Mouse (Mus musculus) stomach, postnatal 0 days (tissue): Measurements from ENCODE around the gene Ass1. TPM values are rescaled to one million over a fixed set of nuclear protein-coding genes. Genes with fewer than 3 reads are reported as not detected.

Experiments used
- ATAC-seq: fragments of 200-750 bp; cut with Nextera tagmentation; 2 replicates; pipeline ENCODE4 v1.8.0; 2017; ENCODE audit not compliant: low FRiP score, low TSS enrichment
- DNase-seq: peaks from one replicate; pipeline ENCODE4 v3.0.0-alpha.2; 2016; ENCODE audit warnings: low spot score
- H3K27ac ChIP-seq: fragments of 300-500 bp; sonication (generic); replicated peaks from 2 replicates; pipeline ENCODE4 v1.5.1; 2014; ENCODE audit warnings: mild to moderate bottlenecking, control low read depth
- H3K27me3 ChIP-seq: fragments of 300-500 bp; sonication (generic); 2 replicates; pipeline ENCODE4 v1.6.1; 2014; ENCODE audit warnings: low read length; ENCODE audit not compliant: control insufficient read depth, insufficient read depth
- H3K36me3 ChIP-seq: fragments of 300-500 bp; sonication (generic); 2 replicates; pipeline ENCODE4 v1.6.1; 2014; ENCODE audit warnings: low read length, mixed read lengths; ENCODE audit not compliant: control insufficient read depth, insufficient read depth
- H3K4me1 ChIP-seq: fragments of 300-500 bp; sonication (generic); replicated peaks from 2 replicates; pipeline ENCODE4 v1.6.1; 2014; ENCODE audit warnings: antibody characterized with exemption; ENCODE audit not compliant: control insufficient read depth, insufficient read depth
- H3K4me2 ChIP-seq: fragments of 300-500 bp; sonication (generic); replicated peaks from 2 replicates; pipeline ENCODE4 v1.6.1; 2014; ENCODE audit warnings: low read depth, mild to moderate bottlenecking, control low read depth, moderate library complexity
- H3K4me3 ChIP-seq: fragments of 300-500 bp; sonication (generic); 2 replicates; pipeline ENCODE4 v1.5.1; 2014; ENCODE audit warnings: low read depth, low read length, control low read depth
- H3K9ac ChIP-seq: fragments of 300-500 bp; sonication (generic); 2 replicates; pipeline ENCODE4 v1.6.1; 2014; ENCODE audit warnings: mild to moderate bottlenecking, low read length, control low read depth, mixed read lengths
- H3K9me3 ChIP-seq: fragments of 300-500 bp; sonication (generic); 2 replicates; pipeline ENCODE4 v1.6.1; 2016; ENCODE audit warnings: low read length; ENCODE audit not compliant: control insufficient read depth
- CTCF ChIP-seq: IDR thresholded peaks from 2 replicates; pipeline ENCODE4 v1.5.1; 2016; ENCODE audit warnings: antibody characterized with exemption, low read depth, mild to moderate bottlenecking, moderate library complexity
- EP300 ChIP-seq: optimal IDR thresholded peaks from 2 replicates; pipeline ENCODE3; 2016; ENCODE audit warnings: antibody characterized with exemption
- WGBS: fragments of 180-500 bp; shearing (Covaris S2); extraction: QIAGEN DNeasy Blood & Tissue Kit; methylation state at CpG from one replicate; pipeline ENCODE4 v1.1.7; 2014; 5-methylcytosine and 5-hydroxymethylcytosine counted together
- polyA plus RNA-seq: library from polyadenylated mRNA; unstranded; fragments of >200 nt; fragmentation: Nextera tagmentation; extraction: Ambion mirVana; gene quantifications from 2 replicates; pipeline ENCODE4 v1.2.1, GENCODE M21; 2015

Ass1 gene
- polyA plus RNA-seq, 1 experiment from 2014 or later = 34.3 TPM

DNA sequence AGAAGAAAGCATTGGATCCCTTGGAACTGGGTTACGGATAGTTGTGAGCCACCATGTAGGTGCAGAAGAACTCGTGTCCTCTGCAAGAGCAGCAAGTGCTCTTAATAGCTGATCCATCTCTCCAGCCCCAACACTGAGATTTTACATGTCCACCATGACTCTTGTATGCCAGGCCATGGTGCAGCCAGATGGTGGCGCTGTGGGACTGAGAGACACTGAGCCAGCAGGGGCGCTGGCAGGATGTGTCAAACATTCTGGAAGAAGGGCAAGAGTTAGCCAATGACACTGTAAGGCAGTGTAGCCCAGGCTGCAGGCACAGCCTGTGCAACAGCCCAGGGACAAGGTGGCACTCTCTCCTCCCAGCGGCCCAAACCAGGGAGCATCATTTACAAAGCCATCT, 14.2 kb downstream of the Ass1 start:
- no peaks in the 10 kb centered on the region for H3K9me3 ChIP-seq
- DNase-seq = peak; percentile 79
- no peaks in the 10 kb centered on the region for H3K27me3 ChIP-seq
- H3K27ac ChIP-seq = no peak overlapping the region
- no peak overlapping the region for H3K4me2 ChIP-seq
- WGBS = 37% methylated on average over 5 of the region's 5 CpGs
- H3K36me3 ChIP-seq = no peaks in the 10 kb centered on the region; the same call in 1 of the 2 replicates
- H3K4me1 ChIP-seq = no peaks in the 10 kb centered on the region
- no peak overlapping the region for H3K4me3 ChIP-seq
- ATAC-seq = 0 out of 2 replicates have a peak, but pooled peaks have one; percentile 11
- TF ChIP-seq EP300 (no peak), CTCF (peak; percentile 97)
- no peak overlapping the region for H3K9ac ChIP-seq

DNA sequence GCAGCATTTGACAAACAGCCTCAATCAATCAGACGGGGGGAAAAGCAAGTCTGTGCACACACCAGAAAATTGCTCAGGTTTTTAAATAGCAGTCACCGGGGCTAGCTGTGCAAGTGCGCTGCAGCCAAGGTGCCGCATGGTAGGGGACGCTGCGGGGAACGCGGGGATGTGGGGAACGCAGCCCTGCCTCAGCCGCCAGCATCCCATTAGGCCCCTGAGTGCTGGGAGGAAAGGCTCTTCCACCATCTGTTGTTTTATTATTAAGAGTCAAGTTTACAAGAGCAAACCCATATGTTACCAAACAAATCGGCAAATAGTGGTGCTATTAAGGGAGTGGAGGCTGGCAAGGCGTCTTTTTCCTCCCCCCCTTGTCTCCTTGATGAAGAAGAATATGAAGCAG, 19.2 kb downstream of the Ass1 start:
- no peaks in the 10 kb centered on the region; the same call in 1 of the 2 replicates for H3K36me3 ChIP-seq
- H3K4me3 ChIP-seq = no peak overlapping the region
- no peak for ATAC-seq
- no peak overlapping the region for H3K4me2 ChIP-seq
- no peak for TF ChIP-seq EP300
- no peak for TF ChIP-seq CTCF
- H3K4me1 ChIP-seq = no peaks in the 10 kb centered on the region
- H3K27me3 ChIP-seq = no peaks in the 10 kb centered on the region
- no peaks in the 10 kb centered on the region for H3K9me3 ChIP-seq
- no peak for DNase-seq
- H3K27ac ChIP-seq = no peak overlapping the region
- 51% methylated on average over 12 of the region's 12 CpGs for WGBS
- no peak overlapping the region for H3K9ac ChIP-seq

DNA sequence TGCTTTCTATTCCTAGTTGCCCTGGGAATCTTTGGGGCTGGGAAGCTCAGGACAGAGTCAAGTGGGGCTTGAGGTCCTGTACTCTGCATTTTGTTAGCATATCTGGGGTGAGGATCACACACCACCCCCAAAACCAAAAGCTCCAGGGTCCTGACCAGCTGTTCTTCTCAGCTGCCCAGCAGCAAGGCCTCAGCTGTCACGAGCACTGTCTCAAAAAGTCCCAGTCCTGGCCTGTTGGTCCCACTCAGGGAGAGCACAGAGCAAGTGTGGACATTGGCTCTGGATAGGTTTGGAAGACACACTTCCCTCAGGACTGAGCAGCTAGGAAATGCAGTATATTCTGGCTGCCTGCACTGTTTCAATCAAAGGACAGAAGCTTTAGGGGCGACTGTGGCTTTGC, 20.5 kb downstream of the Ass1 start:
- 82% methylated on average over 2 of the region's 2 CpGs for WGBS

DNA sequence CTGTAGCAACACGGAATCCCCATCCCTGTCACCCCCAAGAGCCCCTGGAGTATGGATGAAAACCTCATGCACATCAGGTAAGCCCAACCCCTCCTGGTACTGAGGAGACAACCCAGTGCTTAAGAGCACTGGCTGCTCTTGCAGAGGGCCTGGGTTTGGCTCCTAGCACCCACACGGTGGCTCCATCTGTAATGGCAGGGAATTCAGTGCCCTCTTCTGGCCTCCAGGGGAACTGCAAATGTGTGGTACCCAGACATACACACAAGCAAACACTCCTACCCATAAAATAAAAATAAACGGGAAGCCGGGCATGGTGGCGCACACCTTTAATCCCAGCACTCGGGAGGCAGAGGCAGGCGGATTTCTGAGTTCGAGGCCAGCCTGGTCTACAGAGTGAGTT, 22.3 kb downstream of the Ass1 start:
- 95% methylated on average over 8 of the region's 8 CpGs for WGBS
- peak; percentile 35 for TF ChIP-seq CTCF
- TF ChIP-seq EP300 = no peak
- no peak for ATAC-seq

More for the DNA sequence above, 20.5 kb downstream of the Ass1 start:
- Histone ChIP-seq H3K27ac (no peak overlapping the region), H3K4me3 (no peak overlapping the region), H3K4me2 (no peak overlapping the region), H3K9ac (no peak overlapping the region), H3K4me1 (no peaks in the 10 kb centered on the region), H3K27me3 (no peaks in the 10 kb centered on the region), H3K36me3 (no peaks in the 10 kb centered on the region; the same call in 1 of the 2 replicates), H3K9me3 (no peaks in the 10 kb centered on the region)
- ATAC-seq = no peak
- TF ChIP-seq EP300 (no peak), CTCF (no peak)
- no peak for DNase-seq

DNA sequence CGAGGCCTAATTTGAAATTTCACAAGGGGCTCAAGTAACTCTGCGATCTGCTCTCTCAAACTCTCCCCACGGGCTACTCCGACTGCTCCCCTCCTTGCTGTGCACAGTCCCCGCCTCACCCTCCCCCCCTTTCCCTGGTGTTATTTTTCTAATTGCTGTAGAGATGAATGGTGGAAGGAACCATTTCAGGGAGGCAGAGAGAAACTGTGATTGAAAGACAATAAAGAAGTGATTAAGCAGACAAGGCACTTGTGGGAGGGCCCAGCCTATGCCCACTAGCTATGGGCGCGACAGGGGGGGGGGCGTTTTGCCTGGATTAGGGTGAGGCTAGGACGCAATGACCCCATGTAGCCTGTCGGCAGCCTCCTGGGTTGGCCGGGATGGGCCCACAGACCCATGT, 23.2 kb downstream of the Ass1 start:
- no peak for ATAC-seq
- no peaks in the 10 kb centered on the region for H3K4me1 ChIP-seq
- H3K9ac ChIP-seq = no peak overlapping the region
- no peak for DNase-seq
- no peak overlapping the region for H3K27ac ChIP-seq
- H3K36me3 ChIP-seq = no peaks in the 10 kb centered on the region
- TF ChIP-seq EP300 (no peak), CTCF (no peak)
- no peak overlapping the region for H3K4me3 ChIP-seq
- H3K9me3 ChIP-seq = no peaks in the 10 kb centered on the region
- H3K27me3 ChIP-seq = no peaks in the 10 kb centered on the region
- 81% methylated on average over 11 of the region's 11 CpGs for WGBS
- no peak overlapping the region for H3K4me2 ChIP-seq

More for the DNA sequence above, 22.3 kb downstream of the Ass1 start:
- Histone ChIP-seq H3K4me1 (no peaks in the 10 kb centered on the region), H3K9me3 (no peaks in the 10 kb centered on the region), H3K36me3 (no peaks in the 10 kb centered on the region), H3K4me3 (no peak overlapping the region), H3K4me2 (no peak overlapping the region), H3K27me3 (no peaks in the 10 kb centered on the region), H3K27ac (no peak overlapping the region), H3K9ac (no peak overlapping the region)
- no peak for DNase-seq

DNA sequence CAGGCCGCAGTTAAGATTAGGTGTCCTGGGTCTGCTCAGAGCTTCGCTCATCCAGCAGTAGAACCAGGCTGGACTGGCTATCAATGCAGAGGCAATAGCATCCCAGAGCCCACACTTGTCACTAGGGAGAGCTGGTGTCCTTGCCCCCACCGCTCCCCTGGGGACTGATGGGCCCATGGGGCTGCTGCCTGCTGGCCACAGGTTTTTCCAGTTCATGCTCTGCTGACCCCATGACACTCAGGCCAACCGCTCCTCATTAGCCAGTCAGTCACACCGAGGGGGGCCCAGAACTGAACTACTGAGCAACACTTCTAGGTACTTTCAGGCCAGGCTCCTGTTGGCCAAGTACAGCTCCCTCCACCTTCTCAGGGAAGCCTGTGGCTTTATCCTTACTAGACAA, 24.3 kb downstream of the Ass1 start:
- ATAC-seq (no peak), DNase-seq (no peak)
- no peak for TF ChIP-seq CTCF
- TF ChIP-seq EP300 = no peak
- Histone ChIP-seq H3K9ac (no peak overlapping the region), H3K27ac (no peak overlapping the region), H3K27me3 (no peaks in the 10 kb centered on the region), H3K9me3 (no peaks in the 10 kb centered on the region), H3K4me3 (no peak overlapping the region), H3K4me1 (no peaks in the 10 kb centered on the region), H3K4me2 (no peak overlapping the region), H3K36me3 (no peaks in the 10 kb centered on the region; the same call in 1 of the 2 replicates)
- 88% methylated on average over 5 of the region's 5 CpGs for WGBS
